Mouse (Mus musculus): ENCODE measurements around the gene Ccdc159. TPM values are rescaled to one million over a fixed set of nuclear protein-coding genes. Genes with fewer than 3 reads are reported as not detected.

Ccdc159 gene
- 5.2 and 5.8 TPM in 2 replicates for polyA plus RNA-seq (2016; fragmentation: Nextera tagmentation; extraction: Ambion mirVana)

GRCm38 (mm10) chr9:21927208-21927753 is at the start of gene Ccdc159, which contains the start of gene Tmem205:
Gene Ccdc159, plus strand, starts transcription at chr9:21927471.
Gene Tmem205, minus strand, starts transcription at chr9:21927556.
- Histone ChIP-seq H3K27ac (peak within 1 kb of the TSS; percentile 60; the same call in 1 of the 2 replicates), H3K9ac (peak within 1 kb of the TSS; percentile 67), H3K36me3 (replicated peaks) (peaks cover 4% of the 10 kb centered on the region), H3K9me3 (no peaks in the 10 kb centered on the region), H3K27me3 (no peaks in the 10 kb centered on the region; the same call in 1 of the 2 replicates), H3K4me2 (peak within 1 kb of the TSS; percentile 61), H3K4me1 (peaks cover 16% of the 10 kb centered on the region), H3K4me3 (replicated peaks) (peak within 1 kb of the TSS; percentile 49)
- ATAC-seq (ENCODE audit: low FRiP score): peak; percentile 98
- WGBS: under 1% methylated on average over 28 of the region's 28 CpGs

GRCm38 (mm10) chr9:21889229-21889628 is 38.0 kb upstream of the Ccdc159 start:
- Histone ChIP-seq H3K9ac (no peak overlapping the region), H3K4me1 (no peaks in the 10 kb centered on the region), H3K27ac (no peak overlapping the region), H3K27me3 (peaks cover 9% of the 10 kb centered on the region; the same call in 1 of the 2 replicates), H3K36me3 (replicated peaks) (no peaks in the 10 kb centered on the region), H3K4me2 (no peak overlapping the region), H3K4me3 (replicated peaks) (no peak overlapping the region), H3K9me3 (no peaks in the 10 kb centered on the region)
- no peak for ATAC-seq (ENCODE audit: low FRiP score)
- WGBS: 71% methylated on average over 3 of the region's 3 CpGs

GRCm38 (mm10) chr9:21901223-21901820 is 25.9 kb upstream of the Ccdc159 start:
- Histone ChIP-seq H3K27me3 (peaks cover 34% of the 10 kb centered on the region), H3K4me3 (replicated peaks) (peak overlapping the region; percentile 41), H3K9me3 (no peaks in the 10 kb centered on the region), H3K36me3 (replicated peaks) (no peaks in the 10 kb centered on the region), H3K4me2 (peak overlapping the region; percentile 52), H3K4me1 (0 out of 2 replicates have a peak, but pooled peaks cover 5% of the 10 kb centered on the region), H3K9ac (no peak overlapping the region), H3K27ac (0 out of 2 replicates have a peak overlapping the region, but pooled peaks have one; percentile 13)
- 10% methylated on average over 10 of the region's 10 CpGs for WGBS
- ATAC-seq (ENCODE audit: low FRiP score): peak; percentile 89

GRCm38 (mm10) chr9:21904031-21904430 is 23.2 kb upstream of the Ccdc159 start:
- Histone ChIP-seq H3K9me3 (no peaks in the 10 kb centered on the region), H3K27ac (no peak overlapping the region), H3K4me2 (no peak overlapping the region), H3K36me3 (replicated peaks) (no peaks in the 10 kb centered on the region), H3K27me3 (peaks cover 22% of the 10 kb centered on the region), H3K9ac (no peak overlapping the region), H3K4me1 (0 out of 2 replicates have a peak, but pooled peaks cover 5% of the 10 kb centered on the region), H3K4me3 (replicated peaks) (no peak overlapping the region)
- 94% methylated on average over 4 of the region's 4 CpGs for WGBS
- ATAC-seq (ENCODE audit: low FRiP score): no peak

DNA sequence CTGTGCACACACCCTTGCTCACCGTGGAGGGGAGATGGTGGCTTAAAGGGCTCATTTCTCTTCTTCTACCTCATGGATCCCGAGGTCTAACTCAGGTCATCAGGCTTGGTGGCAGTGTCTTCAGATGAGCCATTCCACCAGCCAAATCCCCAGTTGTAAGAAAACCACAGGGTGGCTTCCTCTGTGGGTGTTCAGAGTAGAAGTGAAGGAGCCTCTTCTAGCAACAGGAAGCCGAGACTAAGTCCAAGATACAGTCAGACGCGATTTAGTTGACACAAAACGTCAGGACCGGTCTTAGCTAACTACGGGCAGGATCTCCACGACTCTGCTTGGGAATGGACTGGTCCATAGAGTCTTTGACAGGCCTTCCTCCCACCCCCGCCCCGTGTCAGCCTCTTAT is 19.1 kb upstream of the Ccdc159 start:
- Histone ChIP-seq H3K36me3 (replicated peaks) (no peaks in the 10 kb centered on the region), H3K9ac (no peak overlapping the region)
- WGBS: 78% methylated on average over 11 of the region's 11 CpGs

GRCm38 (mm10) chr9:21909474-21910223 is 17.6 kb upstream of the Ccdc159 start:
- Histone ChIP-seq H3K36me3 (replicated peaks) (no peaks in the 10 kb centered on the region), H3K27ac (no peak overlapping the region), H3K4me2 (no peak overlapping the region), H3K9me3 (no peaks in the 10 kb centered on the region), H3K27me3 (peaks cover 5% of the 10 kb centered on the region), H3K4me3 (replicated peaks) (no peak overlapping the region), H3K9ac (no peak overlapping the region), H3K4me1 (no peaks in the 10 kb centered on the region)
- no peak for ATAC-seq (ENCODE audit: low FRiP score)
- 79% methylated on average over 10 of the region's 10 CpGs for WGBS

More for the DNA sequence above, 19.1 kb upstream of the Ccdc159 start:
- Histone ChIP-seq H3K27me3 (peaks cover 13% of the 10 kb centered on the region), H3K4me2 (no peak overlapping the region), H3K27ac (no peak overlapping the region), H3K4me3 (replicated peaks) (no peak overlapping the region), H3K9me3 (no peaks in the 10 kb centered on the region), H3K4me1 (no peaks in the 10 kb centered on the region)
- no peak for ATAC-seq (ENCODE audit: low FRiP score)

DNA sequence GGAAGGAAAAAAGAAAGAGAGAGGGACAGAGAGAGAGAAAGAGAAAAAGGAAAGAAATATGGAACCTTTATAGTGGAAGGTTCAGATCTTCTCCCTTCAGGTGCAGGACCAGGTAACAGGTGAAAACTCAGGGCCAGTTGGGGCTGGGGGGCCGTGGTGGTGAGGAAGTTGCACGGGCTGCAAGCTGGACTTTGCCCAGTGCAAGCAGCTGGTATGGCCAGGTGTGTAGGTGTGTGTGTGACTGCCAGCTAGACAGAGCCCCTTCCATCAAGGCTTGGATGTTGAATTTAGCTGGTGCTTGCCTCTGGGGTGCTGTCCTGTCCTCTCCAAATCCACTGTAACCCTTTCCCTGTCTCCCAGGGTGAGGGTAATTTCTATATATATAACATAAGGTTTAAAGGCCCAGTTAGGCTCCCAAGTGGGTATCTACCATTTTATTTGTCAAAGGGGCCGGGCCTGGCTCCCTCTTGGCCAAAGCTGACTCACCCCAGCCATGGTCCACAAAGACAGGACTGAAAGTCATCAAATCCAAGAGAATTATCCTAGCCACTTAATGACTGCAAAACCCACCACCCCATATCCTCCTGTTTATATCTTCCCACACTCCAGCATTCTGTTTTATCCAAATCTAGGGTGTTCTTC is 10.3 kb upstream of the Ccdc159 start:
- no peak for ATAC-seq (ENCODE audit: low FRiP score)
- H3K27ac ChIP-seq: no peak overlapping the region

DNA sequence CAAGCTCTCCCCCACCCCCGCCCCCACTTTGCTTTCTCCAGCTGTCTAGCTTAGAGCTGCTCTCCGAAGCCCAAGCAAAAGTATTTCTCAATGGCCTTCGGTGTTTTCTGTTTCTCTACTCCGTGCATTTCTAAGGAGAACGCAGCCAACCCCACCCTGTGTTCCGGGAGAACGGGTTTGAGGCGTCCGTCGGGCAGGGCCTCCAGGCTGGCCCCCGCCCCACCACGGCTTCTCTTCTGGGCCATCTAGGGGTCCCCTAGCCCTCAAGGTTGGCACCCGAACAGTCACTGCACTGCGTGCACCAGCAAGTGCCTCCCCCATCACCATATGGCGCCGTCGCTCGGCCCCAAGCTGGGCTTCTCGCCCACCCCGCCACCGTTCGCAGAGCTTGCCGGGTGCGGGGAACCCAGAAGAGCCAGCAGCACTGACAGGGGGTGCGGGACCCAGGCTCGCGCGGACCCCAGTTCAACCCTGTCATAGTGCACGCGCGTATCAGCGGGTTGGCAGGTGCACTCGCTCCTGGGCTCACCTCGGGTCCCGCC is 9.7 kb upstream of the Ccdc159 start:
- H3K27ac ChIP-seq: peak overlapping the region; percentile 39
- no peaks in the 10 kb centered on the region for H3K9me3 ChIP-seq
- WGBS: 2% methylated on average over 35 of the region's 35 CpGs
- no peak; the same call in 1 of the 2 replicates for ATAC-seq (ENCODE audit: low FRiP score)
- peak overlapping the region; percentile 96 for H3K4me2 ChIP-seq
- peaks cover 11% of the 10 kb centered on the region for H3K4me1 ChIP-seq
- H3K27me3 ChIP-seq: peaks cover 29% of the 10 kb centered on the region
- H3K4me3 ChIP-seq (replicated peaks): peak overlapping the region; percentile 62
- peak overlapping the region; percentile 66 for H3K9ac ChIP-seq
- H3K36me3 ChIP-seq (replicated peaks): no peaks in the 10 kb centered on the region; the same call in 1 of the 2 replicates

More for the DNA sequence above, 10.3 kb upstream of the Ccdc159 start:
- H3K4me3 ChIP-seq (replicated peaks): peak overlapping the region; percentile 62
- peaks cover 11% of the 10 kb centered on the region for H3K4me1 ChIP-seq
- H3K9me3 ChIP-seq: no peaks in the 10 kb centered on the region
- peak overlapping the region; percentile 96 for H3K4me2 ChIP-seq
- no peaks in the 10 kb centered on the region; the same call in 1 of the 2 replicates for H3K36me3 ChIP-seq (replicated peaks)
- peaks cover 29% of the 10 kb centered on the region for H3K27me3 ChIP-seq
- H3K9ac ChIP-seq: peak overlapping the region; percentile 66
- WGBS: 58% methylated on average over 3 of the region's 3 CpGs

DNA sequence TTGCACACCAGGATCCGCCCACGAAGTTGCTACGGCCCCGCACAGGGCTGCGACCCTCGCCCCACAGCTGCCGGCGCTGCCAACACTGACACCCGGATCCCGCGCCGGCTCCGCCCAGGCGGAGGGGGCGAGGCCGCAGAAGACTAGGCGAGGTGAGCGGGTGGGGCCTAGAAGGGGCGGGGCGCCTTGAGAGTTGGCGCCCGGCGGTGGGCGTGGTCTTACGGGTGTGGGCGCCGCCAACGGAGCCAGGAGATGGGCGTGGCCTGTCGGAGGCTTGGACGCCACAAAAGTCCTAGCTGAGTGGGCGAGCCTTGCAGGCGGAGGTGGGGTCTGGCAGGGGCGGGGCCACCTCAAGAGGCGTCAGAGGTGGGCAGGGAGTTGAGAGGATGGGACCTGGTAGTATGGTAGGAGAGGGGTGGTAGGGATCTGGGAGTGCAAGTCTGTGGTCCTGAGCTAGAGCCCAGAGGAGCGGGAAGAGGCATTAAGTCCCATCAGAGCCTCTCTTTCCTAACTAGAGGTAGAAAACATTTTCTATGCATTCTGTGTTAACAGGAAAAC is 9.2 kb upstream of the Ccdc159 start, which contains the start of gene Rab3d:
TSS of gene Rab3d (minus strand) at position 158 of the 558 bp plus-strand sequence.
- H3K9ac ChIP-seq: peak within 1 kb of the TSS; percentile 66
- H3K9me3 ChIP-seq: no peaks in the 10 kb centered on the region
- H3K36me3 ChIP-seq (replicated peaks): no peaks in the 10 kb centered on the region; the same call in 1 of the 2 replicates
- H3K4me1 ChIP-seq: peaks cover 11% of the 10 kb centered on the region
- H3K27me3 ChIP-seq: peaks cover 29% of the 10 kb centered on the region
- H3K4me2 ChIP-seq: peak within 1 kb of the TSS; percentile 96
- H3K27ac ChIP-seq: peak within 1 kb of the TSS; percentile 43
- under 1% methylated on average over 36 of the region's 36 CpGs for WGBS
- ATAC-seq (ENCODE audit: low FRiP score): peak; percentile 94
- H3K4me3 ChIP-seq (replicated peaks): peak within 1 kb of the TSS; percentile 62

DNA sequence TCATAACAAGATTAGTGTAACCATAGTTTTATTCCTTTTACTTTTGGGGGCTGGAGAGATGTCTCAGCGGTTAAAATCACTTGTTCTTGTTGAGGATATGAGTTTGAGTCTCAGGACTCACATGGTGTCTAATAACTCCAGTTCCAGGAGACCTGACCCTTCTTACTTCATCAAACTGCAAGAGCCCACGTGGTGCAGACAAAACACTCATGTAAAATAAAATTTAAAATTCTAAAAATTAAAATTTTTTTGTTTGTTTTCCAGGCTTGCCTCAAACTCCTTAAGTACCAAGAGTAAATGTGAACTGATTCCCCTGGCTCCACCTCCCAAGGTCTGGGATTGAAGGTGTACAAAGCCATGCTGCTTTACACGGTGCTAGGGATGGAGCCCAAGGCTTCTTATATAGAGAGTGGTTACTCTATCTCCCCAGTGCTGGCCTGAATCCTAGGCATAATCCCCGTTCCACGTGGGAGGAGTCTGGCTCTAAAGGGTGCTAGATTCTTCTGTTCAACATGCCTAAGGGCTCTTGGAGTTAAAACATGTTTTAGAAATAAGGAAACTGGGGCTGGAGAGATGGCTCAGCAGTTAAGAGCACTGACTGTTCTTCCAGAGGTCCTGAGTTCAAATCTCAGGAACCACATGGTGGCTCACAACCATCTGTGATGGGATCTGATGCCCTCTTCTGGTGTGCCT is 8.4 kb upstream of the Ccdc159 start:
- peaks cover 29% of the 10 kb centered on the region for H3K27me3 ChIP-seq
- H3K4me3 ChIP-seq (replicated peaks): 0 out of 2 replicates have a peak overlapping the region, but pooled peaks have one; percentile 62
- WGBS: 24% methylated on average over 5 of the region's 5 CpGs
- H3K9ac ChIP-seq: no peak overlapping the region
- H3K9me3 ChIP-seq: no peaks in the 10 kb centered on the region
- no peak for ATAC-seq (ENCODE audit: low FRiP score)
- peak overlapping the region; percentile 96 for H3K4me2 ChIP-seq
- no peak overlapping the region for H3K27ac ChIP-seq
- peaks cover 11% of the 10 kb centered on the region for H3K4me1 ChIP-seq
- no peaks in the 10 kb centered on the region; the same call in 1 of the 2 replicates for H3K36me3 ChIP-seq (replicated peaks)

GRCm38 (mm10) chr9:21923036-21923435 is 4.2 kb upstream of the Ccdc159 start:
- ATAC-seq (ENCODE audit: low FRiP score): no peak
- peaks cover 21% of the 10 kb centered on the region for H3K4me1 ChIP-seq
- H3K27ac ChIP-seq: no peak overlapping the region
- H3K27me3 ChIP-seq: no peaks in the 10 kb centered on the region
- 86% methylated on average over 4 of the region's 4 CpGs for WGBS
- no peak overlapping the region for H3K4me2 ChIP-seq
- H3K36me3 ChIP-seq (replicated peaks): peaks cover 4% of the 10 kb centered on the region
- H3K4me3 ChIP-seq (replicated peaks): no peak overlapping the region
- no peaks in the 10 kb centered on the region for H3K9me3 ChIP-seq
- H3K9ac ChIP-seq: no peak overlapping the region
